Comparison of ENCODE assay signal across 21 mouse cellular contexts in genomic region chr10:96737972-96738371, GRCm38 (mm10).
"Had no signal": no experiment of that assay in that cellular context is flagged by ENCODE, and none has a peak within 500 bp of the region (broad histone marks: within the 10 kb centered on the region; RNA-seq: fewer than 3 reads in every experiment).

No protein-coding gene starts in this region.

- DNase-seq: cerebellum, adult 2 months; cerebellum, adult 8-10 months; cerebellum, adult 9-10 months; cerebellum, adult 9-11 months; cerebellum, postnatal 10 days; cerebellum, postnatal 14 days; cerebellum, postnatal 25 days; cerebellum, postnatal 36 days; embryo, embryonic 11 days; forebrain, postnatal 0 days; gastrocnemius, adult 2 months; gastrocnemius, postnatal 10 days; gastrocnemius, postnatal 14 days; gastrocnemius, postnatal 25 days; gastrocnemius, postnatal 36 days; heart, adult 18-20 months; heart, adult 2 months had no signal

- ATAC-seq: forebrain, embryonic 13.5 days; forebrain, embryonic 14.5 days; forebrain, embryonic 15.5 days; forebrain, embryonic 16.5 days; forebrain, postnatal 0 days had no signal
